Mouse (Mus musculus) olfactory bulb, adult 2 months (tissue): ENCODE results near the gene Jazf1. TPM values are rescaled to one million over a fixed set of nuclear protein-coding genes. Genes with fewer than 3 reads are reported as not detected.

Source experiments
- H3K27ac ChIP-seq: fragments of 200-500 bp; 2 replicates; pipeline ENCODE4 v1.5.1; 2012; ENCODE audit warnings: low read depth, low read length; ENCODE audit not compliant: insufficient read depth
- H3K4me1 ChIP-seq: fragments of 200-500 bp; 2 replicates; pipeline ENCODE4 v1.6.1; 2012; ENCODE audit warnings: low read length; ENCODE audit not compliant: control insufficient read depth, insufficient read depth
- H3K4me3 ChIP-seq: fragments of 200-500 bp; 2 replicates; pipeline ENCODE4 v1.5.1; 2012; ENCODE audit warnings: mild to moderate bottlenecking, low read depth, low read length, moderate library complexity; ENCODE audit not compliant: insufficient read depth
- CTCF ChIP-seq: fragments of 200-500 bp; IDR thresholded peaks from 2 replicates; pipeline ENCODE4 v1.5.1; 2012; ENCODE audit warnings: low read depth, mild to moderate bottlenecking, low read length, moderate library complexity; ENCODE audit not compliant: insufficient read depth
- POLR2A ChIP-seq: fragments of 200-500 bp; IDR thresholded peaks from 2 replicates; pipeline ENCODE4 v1.6.1; 2012; ENCODE audit warnings: mild to moderate bottlenecking, low read depth, low read length, moderate library complexity; ENCODE audit not compliant: insufficient read depth
- WGBS: fragments of 180-500 bp; shearing (Covaris S2); methylation state at CpG from one replicate; pipeline ENCODE4 v1.1.7; 2018; 5-methylcytosine and 5-hydroxymethylcytosine counted together
- polyA plus RNA-seq: library from polyadenylated mRNA; stranded (reverse); fragments of >200 nt; gene quantifications from 2 replicates; pipeline ENCODE4 v1.2.4, GENCODE M21; 2012; ENCODE audit warnings: low replicate concordance; ENCODE audit not compliant: missing spikeins, insufficient read depth, insufficient read length

The Jazf1 gene
- polyA plus RNA-seq, 1 experiment, result not detected

GRCm38 (mm10) chr6:53017357-53018205 is 50.9 kb downstream of the Jazf1 start:
- Histone ChIP-seq H3K4me3 (no peak overlapping the region), H3K4me1 (peaks cover 5% of the 10 kb centered on the region; the same call in 1 of the 2 replicates), H3K27ac (no peak overlapping the region)
- TF ChIP-seq CTCF, result no peak
- TF ChIP-seq POLR2A, result no peak
- 85% methylated on average over 4 of the region's 4 CpGs for WGBS

GRCm38 (mm10) chr6:53014460-53015455 is 53.7 kb downstream of the Jazf1 start:
- Histone ChIP-seq H3K4me3 (no peak overlapping the region), H3K27ac (no peak overlapping the region), H3K4me1 (peaks cover 5% of the 10 kb centered on the region; the same call in 1 of the 2 replicates)
- 67% methylated on average over 9 of the region's 9 CpGs for WGBS
- TF ChIP-seq POLR2A, result no peak

GRCm38 (mm10) chr6:53010286-53010685 is 58.1 kb downstream of the Jazf1 start:
- WGBS, result 94% methylated on average over 2 of the region's 2 CpGs
- Histone ChIP-seq H3K27ac (no peak overlapping the region), H3K4me1 (peaks cover 5% of the 10 kb centered on the region; the same call in 1 of the 2 replicates), H3K4me3 (no peak overlapping the region)
- TF ChIP-seq POLR2A, result no peak
- TF ChIP-seq CTCF, result no peak

- H3K4me1 ChIP-seq, result no peaks in the 10 kb centered on the region
- H3K4me3 ChIP-seq, result no peak overlapping the region
- TF ChIP-seq CTCF, result no peak
- no peak for TF ChIP-seq POLR2A
- WGBS, result 90% methylated on average over 3 of the region's 3 CpGs
- H3K27ac ChIP-seq, result no peak overlapping the region
These were observed 62.4 kb downstream of the Jazf1 start for GRCm38 (mm10) chr6:53006032-53006431.

GRCm38 (mm10) chr6:53005544-53005943 is 62.9 kb downstream of the Jazf1 start:
- H3K4me3 ChIP-seq, result no peak overlapping the region
- no peak overlapping the region for H3K27ac ChIP-seq
- TF ChIP-seq POLR2A, result no peak
- no peak for TF ChIP-seq CTCF
- WGBS, result 90% methylated on average over 2 of the region's 2 CpGs
- H3K4me1 ChIP-seq, result no peaks in the 10 kb centered on the region

- TF ChIP-seq POLR2A, result no peak
- TF ChIP-seq CTCF, result no peak
These were observed 77.6 kb downstream of the Jazf1 start for GRCm38 (mm10) chr6:52990816-52991215.

GRCm38 (mm10) chr6:52987905-52988640 is 80.4 kb downstream of the Jazf1 start:
- H3K4me1 ChIP-seq, result peaks cover 6% of the 10 kb centered on the region
- no peak overlapping the region for H3K4me3 ChIP-seq
- H3K27ac ChIP-seq, result no peak overlapping the region
- no peak for TF ChIP-seq CTCF
- no peak for TF ChIP-seq POLR2A
- 80% methylated on average over 6 of the region's 6 CpGs for WGBS

More at GRCm38 (mm10) chr6:52990816-52991215, 77.6 kb downstream of the Jazf1 start:
- no peak overlapping the region for H3K4me3 ChIP-seq
- 92% methylated on average over 8 of the region's 8 CpGs for WGBS
- peaks cover 6% of the 10 kb centered on the region for H3K4me1 ChIP-seq
- H3K27ac ChIP-seq, result no peak overlapping the region

GRCm38 (mm10) chr6:52987391-52987790 is 81.0 kb downstream of the Jazf1 start:
- Histone ChIP-seq H3K4me3 (no peak overlapping the region), H3K4me1 (peaks cover 6% of the 10 kb centered on the region), H3K27ac (no peak overlapping the region)
- 36% methylated on average over 4 of the region's 4 CpGs for WGBS
- TF ChIP-seq CTCF, result no peak
- no peak for TF ChIP-seq POLR2A
